Mouse (Mus musculus): ENCODE measurements at regions not wholly inside any gene's neighbourhood (a gene's known extent, or its start where the extent isn't known, plus 50 kb on each side); places are given as distances from the start of the nearest gene placed in this dataset.

DNA sequence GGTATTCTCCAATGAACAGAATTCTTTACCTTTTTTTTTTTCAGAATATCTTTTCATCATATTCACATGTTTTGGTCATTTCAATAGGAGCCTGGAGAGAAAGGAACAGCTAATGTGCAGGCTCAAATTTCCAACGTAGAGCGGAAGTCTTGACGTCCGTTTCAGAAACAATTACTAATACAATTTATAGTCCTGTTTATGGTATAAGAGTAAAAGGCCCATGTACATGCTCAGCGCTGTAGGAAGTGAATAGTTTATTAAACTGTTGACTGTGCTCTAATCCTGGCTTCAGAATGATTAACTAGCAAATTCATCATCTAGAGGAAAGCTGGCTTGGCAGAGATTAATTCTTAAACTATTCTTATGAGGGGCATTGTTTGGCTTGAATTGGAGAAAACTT, 142.1 kb downstream of the Pik3r1 start:
- DNase-seq (ENCODE audit: low read depth, low spot score): no peak

DNA sequence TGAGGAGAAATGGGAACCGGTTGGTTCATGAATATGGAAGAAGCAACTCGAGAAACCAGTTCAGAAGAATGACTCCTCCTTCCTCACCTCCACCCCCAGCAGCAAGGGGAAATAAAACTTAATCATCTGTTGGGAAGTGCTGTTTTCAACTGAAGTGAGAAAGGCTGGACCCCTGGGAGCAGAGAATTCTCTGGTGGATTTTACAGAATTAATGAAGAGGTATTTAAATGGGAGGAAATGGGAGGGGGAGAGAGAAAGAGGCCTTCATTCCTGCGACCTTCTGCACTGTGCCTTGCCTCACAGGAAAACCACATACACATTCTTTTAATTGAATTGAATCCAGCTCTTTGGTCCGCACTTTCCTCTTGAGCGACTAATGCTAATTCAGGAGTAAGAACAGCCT, 143.8 kb downstream of the Pik3r1 start:
- no peak for DNase-seq (ENCODE audit: low read depth, low spot score)

DNA sequence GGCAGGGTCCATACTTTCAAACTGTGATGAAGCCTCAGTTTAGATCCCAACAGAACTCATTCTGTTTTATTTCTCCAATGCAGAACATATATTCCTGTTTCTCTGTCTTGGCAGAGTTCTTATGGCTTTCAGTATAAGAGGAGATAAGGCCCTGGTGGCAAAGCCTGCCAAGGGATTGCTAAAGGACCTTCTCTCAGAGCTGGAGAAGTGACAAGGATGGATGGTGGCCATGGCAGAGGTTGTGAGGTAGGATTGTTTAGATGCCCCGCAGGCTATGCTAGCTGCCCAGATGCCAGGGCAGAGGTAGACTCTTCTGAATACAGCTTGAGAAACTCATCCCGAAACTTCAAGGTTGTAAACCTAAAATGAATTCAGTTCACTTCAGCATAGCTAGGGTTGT, 145.4 kb downstream of the Pik3r1 start:
- DNase-seq (ENCODE audit: low read depth, low spot score): no peak

DNA sequence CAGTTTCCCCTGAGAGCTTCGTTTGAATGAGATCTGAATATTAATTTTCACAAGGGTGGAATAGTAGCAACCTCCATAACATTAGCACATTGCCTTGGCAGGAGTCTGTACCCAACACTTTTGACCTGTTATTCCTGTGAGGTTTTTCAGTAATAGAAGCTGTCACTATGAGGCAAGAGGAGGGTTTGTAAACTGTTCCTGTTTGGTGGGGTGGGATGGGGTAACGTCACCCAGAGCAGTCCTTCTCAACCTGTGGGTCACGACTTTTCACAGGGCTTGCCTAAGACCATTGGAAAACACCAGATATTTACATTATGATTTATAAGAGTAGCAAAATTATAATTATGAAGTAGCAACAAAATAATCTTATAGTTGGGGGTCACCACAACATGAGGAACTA, 147.4 kb downstream of the Pik3r1 start:
- no peak for DNase-seq (ENCODE audit: low read depth, low spot score)

DNA sequence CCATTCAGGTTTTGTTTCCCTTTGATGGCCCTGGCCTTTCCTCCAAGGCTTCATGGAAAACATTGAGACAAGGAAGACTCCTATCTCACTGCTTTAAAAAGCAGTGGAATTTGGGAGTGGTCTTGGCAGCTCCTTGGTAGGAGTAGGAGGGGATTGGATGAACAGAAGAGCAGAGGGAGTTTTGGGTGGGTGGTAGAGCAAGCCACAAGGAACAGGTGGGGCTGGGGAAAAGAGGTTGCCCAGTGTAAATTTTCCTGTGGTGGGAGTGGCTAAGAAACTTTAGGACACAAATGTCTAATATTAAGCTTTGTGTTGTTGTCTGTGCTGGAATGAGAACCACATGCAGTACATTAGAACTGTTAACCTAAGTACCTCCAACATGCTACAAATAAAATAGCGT, 148.9 kb downstream of the Pik3r1 start:
- DNase-seq (ENCODE audit: low read depth, low spot score): no peak

DNA sequence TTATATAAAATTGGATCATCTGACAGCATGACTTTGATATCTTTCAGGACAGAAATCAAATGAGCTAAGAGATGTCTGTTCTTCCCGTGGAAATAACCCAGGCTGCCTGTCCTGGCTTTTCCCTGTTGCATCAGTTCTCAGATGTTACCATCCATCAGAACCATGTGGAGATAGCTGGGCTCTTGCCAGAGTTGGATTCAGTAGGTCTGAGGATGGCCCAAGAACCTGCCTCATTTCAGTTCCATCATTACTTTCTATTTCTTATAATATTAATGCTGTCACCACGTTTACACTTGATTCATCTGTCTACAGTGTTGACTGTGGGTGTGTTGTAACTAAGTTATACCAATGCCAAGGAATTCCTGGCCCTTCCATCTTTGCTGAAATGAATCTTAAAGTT, 155.2 kb downstream of the Pik3r1 start:
- DNase-seq (ENCODE audit: low read depth, low spot score): no peak

DNA sequence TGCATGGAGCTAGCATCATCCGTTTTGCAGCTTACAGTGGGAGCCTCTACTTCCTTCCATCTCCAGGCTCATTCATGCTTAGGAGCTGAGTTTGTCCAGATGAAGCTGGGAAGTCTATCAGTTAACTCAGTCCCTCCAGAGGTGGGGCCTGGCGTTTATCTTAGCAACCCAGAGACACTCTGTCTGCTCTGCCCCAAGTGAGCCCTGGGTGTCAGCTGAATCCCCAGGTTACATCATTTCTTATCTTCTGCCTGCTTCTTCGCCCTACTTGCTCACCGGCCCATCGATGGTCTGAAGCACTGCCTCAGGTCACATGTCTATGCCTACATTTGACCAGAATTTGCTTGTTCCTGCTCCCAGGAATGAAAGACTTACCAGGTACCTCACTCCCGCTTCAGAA, 156.3 kb downstream of the Pik3r1 start:
- no peak for DNase-seq (ENCODE audit: low read depth, low spot score)

DNA sequence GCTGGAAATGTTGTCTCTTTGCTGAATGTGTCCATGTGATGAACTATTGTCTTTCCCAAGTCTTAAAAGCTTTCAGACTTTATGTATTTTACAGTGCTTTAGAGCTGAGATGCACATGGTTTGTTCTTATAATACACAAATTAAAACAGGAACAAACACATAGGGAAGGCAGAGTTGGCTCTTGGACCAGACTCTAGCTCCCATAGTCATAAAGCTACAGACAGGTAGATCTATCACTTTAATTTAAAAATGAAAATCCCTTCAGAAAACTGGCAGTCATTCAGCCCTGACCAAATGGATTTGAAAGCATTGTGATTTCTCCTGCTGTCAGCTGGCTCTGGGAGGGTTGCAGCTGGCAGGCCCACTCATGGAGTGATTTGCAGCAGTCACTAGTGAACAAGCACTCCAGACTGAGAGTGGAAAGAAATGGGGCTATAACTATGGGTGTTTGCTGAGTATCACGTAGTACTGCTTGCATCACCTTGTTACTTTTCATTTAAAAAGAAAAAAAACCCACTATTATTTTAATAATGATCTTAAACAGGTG, 161.8 kb downstream of the Pik3r1 start:
- no peak for DNase-seq (ENCODE audit: low read depth, low spot score)

DNA sequence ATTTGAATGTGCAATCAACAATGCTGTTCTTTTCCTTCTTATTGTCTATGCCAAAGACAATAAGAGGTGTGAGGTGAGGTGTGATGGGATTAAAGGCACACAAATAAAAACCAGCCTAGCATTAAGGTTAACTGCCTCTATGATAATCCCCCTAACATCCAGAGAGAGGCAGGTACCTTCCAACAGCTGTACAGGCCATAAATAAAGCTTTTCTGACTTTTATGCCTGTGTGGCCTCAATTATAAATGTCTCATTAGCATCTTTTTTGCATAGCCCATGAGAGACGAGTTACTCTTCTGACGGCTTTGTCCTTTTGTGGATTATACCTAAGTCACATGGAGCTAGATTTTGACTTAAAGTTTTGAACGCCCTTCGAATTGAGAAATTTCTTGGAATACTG, 162.3 kb downstream of the Pik3r1 start:
- DNase-seq (ENCODE audit: low read depth, low spot score): no peak

DNA sequence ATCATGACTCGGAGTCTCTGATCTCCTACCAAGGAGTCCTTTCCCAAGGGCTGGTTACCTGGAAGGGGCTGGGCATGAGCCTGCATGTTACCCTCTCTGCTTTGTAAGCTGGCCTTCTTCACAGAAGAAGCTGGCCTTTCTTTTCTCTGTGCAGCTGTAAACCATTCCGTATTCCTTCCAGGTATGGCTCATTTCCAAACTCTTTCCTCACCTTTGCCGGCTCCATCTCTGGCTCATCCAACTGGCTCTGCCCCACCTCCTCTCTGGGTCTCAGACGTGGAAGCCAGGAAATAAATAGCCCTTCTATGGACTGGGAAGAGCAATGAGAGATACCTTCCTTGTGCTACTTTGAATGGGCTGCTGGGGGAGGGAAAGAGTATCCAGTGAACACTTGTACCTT, 163.0 kb downstream of the Pik3r1 start:
- DNase-seq (ENCODE audit: low read depth, low spot score): no peak

DNA sequence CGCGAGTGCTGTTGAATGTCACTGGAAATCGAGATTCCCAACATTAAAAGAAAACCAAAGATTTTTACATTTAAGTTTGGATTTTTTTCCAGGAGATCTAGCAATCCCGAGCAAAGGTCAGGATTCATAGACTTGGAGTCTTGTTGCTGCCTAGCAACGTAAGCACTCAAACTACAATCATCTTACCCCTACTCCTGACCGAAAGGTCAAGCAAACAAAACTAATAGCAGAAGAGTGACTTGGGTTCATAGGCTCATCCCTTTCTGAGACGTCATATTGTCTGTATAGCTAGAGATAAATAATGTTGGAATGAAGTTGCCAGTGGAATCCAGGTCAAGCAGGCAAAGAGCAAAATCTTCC, 169.9 kb downstream of the Pik3r1 start:
- no peak for DNase-seq (ENCODE audit: low read depth, low spot score)

DNA sequence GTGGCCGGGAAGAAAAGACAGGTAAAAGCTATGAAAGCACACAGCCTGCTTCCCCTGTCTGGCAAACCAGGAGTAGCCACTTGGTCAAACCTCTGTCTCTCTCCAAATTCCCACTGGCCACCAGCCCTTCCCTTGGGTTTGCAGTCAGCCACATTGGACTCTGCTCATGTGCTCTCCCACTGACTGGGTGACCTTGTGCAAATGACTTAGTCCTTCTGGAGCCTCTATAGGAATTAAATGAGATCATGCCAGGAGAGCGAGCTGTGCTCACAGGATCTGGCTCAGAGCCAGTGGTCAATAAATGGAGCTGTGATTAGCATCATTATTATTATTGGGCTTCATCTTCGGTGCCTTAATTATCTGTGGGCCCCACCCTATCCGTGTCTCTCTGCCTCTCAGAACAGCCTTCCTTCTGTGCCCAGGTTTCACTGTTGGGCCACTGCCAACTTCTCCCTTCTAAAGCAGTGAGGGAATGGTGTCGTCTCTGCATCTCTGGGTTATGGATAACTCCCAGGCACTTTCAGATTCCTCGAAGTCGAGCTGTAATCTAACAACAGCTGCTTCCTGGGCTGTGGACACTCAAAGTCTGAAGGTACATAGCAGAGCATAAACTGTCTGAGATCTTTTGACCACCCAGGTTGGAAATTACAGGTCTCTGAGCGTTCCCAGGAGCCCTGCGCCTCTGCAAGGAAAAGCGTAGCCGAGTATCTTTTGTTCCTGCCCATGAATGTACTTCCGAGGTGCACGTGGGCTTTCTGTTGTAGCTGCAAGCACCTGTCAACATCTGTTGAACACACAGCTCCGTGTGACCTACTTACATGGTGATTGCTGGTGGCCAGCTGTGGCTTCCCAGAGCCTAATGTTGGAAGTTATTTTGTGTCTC, 170.5 kb downstream of the Pik3r1 start:
- DNase-seq (ENCODE audit: low read depth, low spot score): no peak

DNA sequence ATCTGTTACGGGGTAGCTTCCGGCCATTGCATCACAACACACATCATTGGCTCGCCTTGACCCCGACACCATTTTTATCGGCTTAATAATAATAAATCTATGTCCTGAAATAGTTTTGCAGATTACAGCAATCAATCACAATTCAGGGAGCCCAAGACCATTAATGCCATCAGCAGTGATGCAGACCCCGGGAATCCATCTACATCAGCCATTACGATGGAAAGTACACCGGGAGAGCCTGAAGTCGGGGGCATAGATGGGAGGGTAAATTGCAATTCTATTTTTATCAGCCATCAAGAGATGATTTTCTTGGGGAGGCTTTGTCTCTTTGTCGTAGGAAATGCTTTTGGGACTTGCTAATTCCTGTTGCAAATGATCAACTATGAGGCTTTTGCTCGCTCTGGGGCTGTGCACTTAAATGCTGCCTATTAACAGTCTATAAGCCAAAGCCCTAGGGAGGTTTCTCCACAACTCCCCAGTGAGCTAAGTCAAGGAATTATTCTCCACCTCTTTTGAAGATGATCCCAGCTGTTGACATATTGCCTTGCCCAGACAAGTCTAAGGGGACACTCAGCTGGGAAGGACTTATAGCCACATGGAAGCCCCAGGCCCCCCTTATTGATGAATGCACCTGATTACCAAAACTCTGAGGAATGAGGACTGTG, 173.4 kb downstream of the Pik3r1 start:
- DNase-seq (ENCODE audit: low read depth, low spot score): no peak

DNA sequence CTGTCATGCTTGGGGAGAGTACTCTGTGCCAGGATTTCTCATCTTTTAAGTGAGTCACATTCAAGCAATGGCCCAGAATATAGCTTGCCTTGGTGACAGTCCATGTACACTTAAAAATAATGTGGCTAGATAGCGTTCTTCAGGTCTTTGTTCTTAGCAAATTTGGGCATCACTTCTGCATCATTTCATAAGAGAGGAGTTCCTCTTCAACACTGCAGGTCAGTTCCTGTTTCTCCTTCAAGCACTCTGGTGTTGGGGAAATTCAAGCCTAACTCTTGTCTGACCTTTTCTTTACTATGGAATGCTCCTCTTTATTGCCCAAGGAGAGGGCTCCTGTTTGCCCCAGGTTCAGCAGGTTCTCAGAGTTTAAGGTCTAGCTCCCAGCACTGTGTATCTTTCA, 175.7 kb downstream of the Pik3r1 start:
- DNase-seq (ENCODE audit: low read depth, low spot score): no peak

DNA sequence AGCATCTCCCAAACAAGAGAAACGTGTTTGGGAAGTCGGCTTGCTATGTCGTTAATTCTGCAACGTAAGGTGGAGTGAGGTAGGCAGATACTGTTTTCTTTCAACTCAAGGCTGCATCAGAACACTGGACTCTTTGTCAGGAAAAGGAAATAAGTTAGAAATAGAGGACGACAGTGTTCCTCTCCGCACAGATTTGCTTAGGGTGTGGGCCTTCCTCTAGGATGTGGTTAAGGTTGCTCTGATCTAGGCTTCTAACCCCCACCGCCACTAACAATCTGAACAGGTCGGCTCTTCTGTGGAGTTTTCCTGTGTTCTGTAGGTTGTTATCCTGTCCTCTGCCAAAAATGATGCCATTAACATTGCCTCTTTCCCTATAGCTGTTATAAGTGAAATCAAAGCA, 179.1 kb downstream of the Pik3r1 start:
- no peak for DNase-seq (ENCODE audit: low read depth, low spot score)

DNA sequence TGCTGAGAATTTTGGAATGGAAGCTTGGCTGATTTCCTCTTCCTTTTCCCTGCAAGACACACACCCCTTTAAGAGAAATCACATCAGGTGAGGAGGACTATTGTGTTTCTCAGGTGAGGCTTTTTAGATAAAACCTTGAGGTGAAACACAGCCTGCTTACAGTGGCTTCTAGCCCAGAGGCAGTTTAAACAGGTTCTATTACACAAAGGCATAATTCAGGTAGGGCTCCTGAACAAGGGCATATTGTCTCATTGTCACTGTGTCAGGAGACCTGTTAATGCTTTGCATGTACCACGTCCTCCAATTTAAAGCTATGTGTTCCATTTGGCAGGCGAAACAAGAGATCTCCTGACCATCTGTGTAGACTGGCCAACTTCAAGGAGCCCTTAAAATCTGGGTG, 181.2 kb downstream of the Pik3r1 start:
- no peak for DNase-seq (ENCODE audit: low read depth, low spot score)

DNA sequence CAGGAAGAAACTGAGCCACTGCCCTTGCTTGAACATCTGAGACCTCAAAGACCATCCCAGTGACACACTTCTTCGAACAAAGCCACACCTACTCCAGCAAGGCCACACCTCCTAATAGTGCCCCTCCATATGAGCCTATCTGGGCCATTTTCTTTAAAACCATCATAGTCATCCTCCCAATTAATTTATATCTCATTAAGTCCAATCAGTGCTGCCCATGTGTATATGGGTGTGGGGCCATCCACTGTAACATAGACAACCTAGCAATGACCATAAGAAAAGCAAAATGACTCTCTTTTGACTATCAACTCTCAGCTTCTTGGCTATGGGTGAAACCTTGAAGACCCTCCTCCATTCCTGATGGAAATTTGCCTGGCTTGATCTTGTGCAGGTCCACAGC, 191.5 kb downstream of the Pik3r1 start:
- DNase-seq (ENCODE audit: low read depth, low spot score): no peak

DNA sequence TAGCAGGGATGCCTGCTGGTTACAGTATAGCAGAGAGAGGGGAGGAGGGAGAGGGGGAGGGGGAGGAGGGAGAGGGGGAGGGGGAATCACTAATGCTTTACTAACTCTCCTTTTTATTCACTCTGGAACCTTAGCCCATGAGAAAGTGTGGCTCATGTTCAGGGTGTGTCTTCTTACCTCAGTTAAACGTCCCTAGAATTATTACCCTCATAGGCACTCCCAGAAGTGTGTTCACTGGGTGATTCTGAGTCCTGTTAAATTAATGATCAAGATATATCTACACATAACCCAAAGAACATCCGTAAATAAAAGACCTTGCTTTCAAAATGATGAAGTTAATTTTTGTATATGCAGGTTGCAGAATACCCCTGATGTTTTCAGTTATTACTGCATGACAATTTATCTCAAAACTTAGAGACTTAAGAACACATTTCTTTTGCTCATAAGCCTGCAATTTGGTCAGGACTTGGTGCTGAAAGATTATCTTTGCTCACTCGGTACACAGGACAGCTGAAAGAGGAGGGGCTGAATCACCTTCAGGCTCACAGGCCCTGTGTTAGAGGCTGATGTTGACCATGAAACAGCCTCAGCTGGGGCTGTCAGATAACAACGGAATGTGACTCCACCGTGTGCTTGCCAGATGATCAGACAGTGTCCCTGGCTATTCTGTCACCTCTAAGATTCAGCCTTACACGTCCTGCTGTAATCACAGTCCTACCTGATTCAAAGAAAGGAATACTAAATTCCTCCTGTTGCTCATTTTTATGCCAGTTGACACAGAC, 195.0 kb downstream of the Pik3r1 start:
- DNase-seq (ENCODE audit: low read depth, low spot score): no peak

DNA sequence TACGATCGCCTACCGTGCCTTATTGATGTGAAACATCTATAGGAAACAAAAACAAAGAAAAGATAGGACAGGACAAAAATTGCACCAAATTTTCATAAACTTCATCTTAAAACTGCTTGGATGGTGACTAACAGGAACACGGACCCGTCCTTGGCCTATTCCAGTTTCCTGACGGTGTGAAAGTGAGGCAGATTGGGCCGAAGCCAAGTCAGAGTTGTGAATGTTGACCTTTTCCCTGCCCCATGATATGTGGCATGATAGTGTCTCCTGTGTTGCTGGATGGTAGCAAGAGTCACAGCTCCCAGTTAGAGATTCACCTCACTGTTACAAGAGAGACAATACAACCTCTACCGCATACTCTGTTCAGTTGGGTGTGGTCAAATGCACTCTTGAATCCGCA, 195.8 kb downstream of the Pik3r1 start:
- DNase-seq (ENCODE audit: low read depth, low spot score): no peak

DNA sequence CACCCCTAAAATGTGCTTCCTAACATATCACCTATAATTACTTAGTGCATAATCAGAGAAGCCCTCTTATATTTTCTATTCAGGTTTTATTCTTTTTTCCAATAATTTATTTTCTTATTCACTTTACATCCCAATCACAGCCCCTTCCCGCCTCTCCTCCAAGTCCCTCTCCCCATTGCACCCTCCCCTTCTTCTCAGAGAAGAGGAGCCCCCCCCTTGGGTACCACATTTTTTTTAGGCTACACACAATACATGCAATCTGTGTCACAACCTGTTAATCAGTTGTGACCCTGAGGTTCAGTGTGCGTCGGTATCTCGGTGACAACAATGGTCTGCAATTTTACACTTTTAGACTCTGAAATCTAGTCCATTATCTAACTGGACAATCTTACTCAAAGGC, 198.0 kb downstream of the Pik3r1 start:
- DNase-seq (ENCODE audit: low read depth, low spot score): no peak

DNA sequence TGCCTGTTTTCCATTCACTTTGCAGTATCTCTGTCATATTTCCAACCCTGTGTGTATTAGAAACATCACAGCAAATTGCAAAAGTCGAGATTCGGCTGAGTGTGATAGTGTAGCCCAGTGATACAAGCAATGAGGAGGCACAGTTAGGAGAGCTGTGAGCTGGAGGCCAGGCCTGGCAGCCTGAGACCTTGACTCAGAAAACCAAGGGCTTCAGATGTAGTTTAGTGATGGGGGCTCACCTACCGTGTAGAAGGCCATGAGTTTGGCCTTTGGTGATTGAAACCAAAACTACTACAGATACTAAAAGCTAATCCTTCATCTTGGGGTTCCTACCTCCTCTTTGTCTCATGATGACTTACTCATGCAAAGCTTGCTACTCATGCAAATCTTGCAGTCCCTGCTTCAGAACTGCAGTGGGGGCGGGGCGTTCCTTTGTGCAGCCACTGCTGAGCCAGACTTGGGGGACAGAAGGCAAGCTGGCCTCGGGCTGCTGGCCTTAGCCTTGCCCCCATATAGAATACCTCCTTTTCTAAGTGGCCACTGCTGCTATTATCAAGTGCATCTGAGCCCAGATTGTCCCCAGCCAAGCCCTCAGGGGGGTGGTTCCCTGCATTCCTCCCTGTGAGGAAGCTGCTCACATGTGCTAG, 198.9 kb downstream of the Pik3r1 start:
- DNase-seq (ENCODE audit: low read depth, low spot score): no peak

DNA sequence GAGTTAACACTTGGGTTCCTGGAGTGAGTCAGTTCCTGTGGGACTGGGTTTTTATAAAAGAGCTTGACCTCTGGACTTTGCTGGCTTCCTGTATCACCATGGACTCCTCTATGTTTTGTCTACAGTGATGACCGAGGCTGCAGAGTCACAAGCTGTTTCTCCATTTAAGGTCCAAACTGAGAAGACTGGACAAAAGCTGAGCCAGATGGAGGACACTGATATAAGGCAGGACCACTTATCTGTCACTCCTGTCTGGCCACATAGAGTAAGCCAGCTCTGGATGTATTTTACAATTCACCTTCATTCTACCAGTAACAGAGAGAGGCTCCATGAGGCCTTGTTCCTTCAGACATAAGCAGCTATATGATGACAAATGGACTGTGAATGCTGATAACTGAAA, 202.7 kb downstream of the Pik3r1 start:
- no peak for DNase-seq (ENCODE audit: low read depth, low spot score)
